ENCODE assay signal across 23 mouse cellular contexts in the genomic region with DNA sequence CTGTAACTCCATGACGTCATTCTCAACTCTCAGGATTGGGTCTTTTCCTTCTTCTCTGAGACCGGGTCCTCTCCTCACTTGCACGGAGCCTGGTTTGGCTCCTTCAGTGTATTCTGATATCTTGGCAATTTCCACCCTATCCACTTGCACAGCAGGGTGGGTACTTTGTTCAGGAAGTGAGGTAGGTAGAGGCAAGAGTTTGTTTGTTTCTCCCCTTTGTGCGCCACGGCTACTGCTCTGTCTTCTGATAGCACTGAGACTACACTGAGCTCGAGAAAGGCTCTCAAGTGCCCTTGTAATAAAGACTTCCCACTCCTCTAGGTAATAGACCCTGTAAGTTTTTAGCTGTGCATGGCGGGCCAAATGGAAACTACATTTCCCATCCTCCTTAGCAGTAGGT. TPM values are rescaled to one million over a fixed set of nuclear protein-coding genes. Genes with fewer than 3 reads are reported as not detected.
"Had no signal": no experiment of that assay in that cellular context is flagged by ENCODE, and none has a peak within 500 bp of the region (broad histone marks: within the 10 kb centered on the region; RNA-seq: fewer than 3 reads in every experiment).

No protein-coding gene starts in this region.

- ATAC-seq: intestine, embryonic 16.5 days; liver, postnatal 0 days; midbrain, embryonic 16.5 days had no signal

- H3K4me2 ChIP-seq: limb, embryonic 12.5 days; limb, embryonic 15.5 days; liver, embryonic 11.5 days; lung, embryonic 14.5 days; midbrain, embryonic 12.5 days; neural tube, embryonic 12.5 days; neural tube, embryonic 15.5 days; stomach, embryonic 15.5 days had no signal

- H3K36me3 ChIP-seq: limb, embryonic 12.5 days; limb, embryonic 15.5 days; midbrain, embryonic 12.5 days; neural tube, embryonic 12.5 days; neural tube, embryonic 15.5 days; stomach, embryonic 15.5 days had no signal

- H3K4me3 ChIP-seq: limb, embryonic 12.5 days; limb, embryonic 15.5 days; megakaryocyte, embryonic 14.5 days; midbrain, embryonic 12.5 days; neural tube, embryonic 12.5 days; neural tube, embryonic 15.5 days; stomach, embryonic 15.5 days had no signal

- H3K27ac ChIP-seq: limb, embryonic 12.5 days; limb, embryonic 15.5 days; liver, embryonic 14.5 days; midbrain, embryonic 12.5 days; neural tube, embryonic 12.5 days; neural tube, embryonic 15.5 days; stomach, embryonic 15.5 days had no signal

- DNase-seq: kidney, adult 18-20 months; kidney, adult 9 months; kidney, postnatal 14 days; kidney, postnatal 4 days; liver, postnatal 0 days; right cerebral cortex, adult 18-20 months; right cerebral cortex, postnatal 14 days; right cerebral cortex, postnatal 4 days; thymus, postnatal 25 days had no signal

- H3K9me3 ChIP-seq: limb, embryonic 12.5 days; limb, embryonic 15.5 days; midbrain, embryonic 12.5 days; neural tube, embryonic 12.5 days; neural tube, embryonic 15.5 days; stomach, embryonic 15.5 days had no signal

- H3K9ac ChIP-seq: limb, embryonic 12.5 days; limb, embryonic 15.5 days; liver, embryonic 14.5 days; liver, postnatal 0 days; lung, embryonic 14.5 days; midbrain, embryonic 12.5 days; neural tube, embryonic 12.5 days; neural tube, embryonic 15.5 days; stomach, embryonic 15.5 days had no signal

- H3K27me3 ChIP-seq: limb, embryonic 12.5 days; limb, embryonic 15.5 days; midbrain, embryonic 12.5 days; neural tube, embryonic 12.5 days; neural tube, embryonic 15.5 days; stomach, embryonic 15.5 days had no signal

- H3K4me1 ChIP-seq: limb, embryonic 12.5 days; limb, embryonic 15.5 days; neural tube, embryonic 12.5 days; neural tube, embryonic 15.5 days; stomach, embryonic 15.5 days had no signal

RNA-seq across cellular contexts. Expression of gene Slc44a3, which starts 25.4 kb away (rescaled TPM):
- total RNA-seq: layer of hippocampus, postnatal 14 days; left cerebral cortex, postnatal 14 days had no signal
